Mouse (Mus musculus) spleen, postnatal 0 days (tissue): ENCODE measurements around the gene Azin2. TPM values are rescaled to one million over a fixed set of nuclear protein-coding genes. Genes with fewer than 3 reads are reported as not detected.

ENCODE experiments used
- polyA plus RNA-seq: library from polyadenylated mRNA; unstranded; fragments of >200 nt; fragmentation: Nextera tagmentation; extraction: Ambion mirVana; gene quantifications from 2 replicates; pipeline ENCODE4 v1.2.1, GENCODE M21; 2015

Azin2 gene
- polyA plus RNA-seq, result 4.6 and 5.5 TPM in 2 replicates

GRCm38 (mm10) chr4:128962029-128962925, at the start of gene Azin2:
Gene Azin2, minus strand, starts transcription at chr4:128962442.

DNA sequence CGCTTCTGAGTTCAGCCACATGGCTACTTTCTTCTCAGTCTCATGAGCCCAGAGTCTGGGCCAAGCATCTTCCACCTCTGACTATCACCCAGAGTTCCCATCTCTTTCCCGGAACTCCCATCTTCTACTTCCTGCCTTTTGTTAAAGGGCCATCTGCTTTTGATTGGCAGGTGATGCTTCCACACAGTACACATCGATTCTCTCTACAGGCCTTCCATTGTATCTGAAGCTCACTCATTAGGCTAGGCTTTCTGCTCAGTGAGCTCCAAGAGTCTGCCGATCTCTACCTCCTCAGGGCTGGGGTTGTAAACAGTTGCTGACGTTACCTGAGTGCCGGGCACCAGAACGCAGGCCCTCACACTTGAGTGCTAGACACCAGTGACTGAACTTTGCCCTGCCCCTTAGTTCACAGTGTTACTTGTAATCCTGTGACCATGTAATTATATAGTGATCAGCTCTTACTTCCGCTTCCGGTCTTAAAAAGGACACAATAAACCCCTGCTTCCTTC, 29.3 kb upstream of the Azin2 start, which contains the start of gene Ak2:
Gene Ak2, plus strand, starts transcription at position 459 of the 509 bp plus-strand sequence.

GRCm38 (mm10) chr4:128883379-128883781, 78.9 kb downstream of the Azin2 start, which contains the start of gene Trim62:
Gene Trim62, plus strand, starts transcription at chr4:128883580.

Other genes starting within 250 kb of the Azin2 start
- 0.08 TPM in 1 of 2 replicates, not detected in the other for gene A3galt2, start 207.1 kb downstream of the Azin2 start, polyA plus RNA-seq
- 10.7 and 13.6 TPM in 2 replicates for gene Zfp362, start 156.4 kb downstream of the Azin2 start, polyA plus RNA-seq
- gene Trim62, start 78.9 kb downstream of the Azin2 start, polyA plus RNA-seq, result 1.2 and 1.6 TPM in 2 replicates
- 158 and 159 TPM in 2 replicates for gene Ak2, start 29.5 kb upstream of the Azin2 start, polyA plus RNA-seq
- 8.0 and 10.2 TPM in 2 replicates for gene Rnf19b, start 95.8 kb upstream of the Azin2 start, polyA plus RNA-seq
- not detected in 2 replicates for gene Tmem54, start 143.1 kb upstream of the Azin2 start, polyA plus RNA-seq
- gene Hpca, start 159.6 kb upstream of the Azin2 start, polyA plus RNA-seq, result 0.24 TPM in 1 of 2 replicates, not detected in the other
- gene Fndc5, start 174.6 kb upstream of the Azin2 start, polyA plus RNA-seq, result 1.8 and 2.9 TPM in 2 replicates
- gene S100pbp, start 227.3 kb upstream of the Azin2 start, polyA plus RNA-seq, result 7.4 and 8.1 TPM in 2 replicates
- 39.8 and 39.9 TPM in 2 replicates for gene Yars, start 227.3 kb upstream of the Azin2 start, polyA plus RNA-seq